Mouse (Mus musculus) forebrain, postnatal 0 days (tissue): ENCODE data around the gene Vat1. TPM values are rescaled to one million over a fixed set of nuclear protein-coding genes. Genes with fewer than 3 reads are reported as not detected.

Experiments used
- ATAC-seq: fragments of 200-750 bp; cut with Nextera tagmentation; 2 replicates; pipeline ENCODE4 v1.8.0; 2017; ENCODE audit warnings: mild to moderate bottlenecking, moderate library complexity
- DNase-seq: peaks from one replicate; pipeline ENCODE4 v3.0.0-alpha.2; 2015
- H3K27ac ChIP-seq: fragments of 300-500 bp; sonication (generic); 2 replicates; pipeline ENCODE4 v1.5.1; 2014; ENCODE audit warnings: low read depth, mild to moderate bottlenecking, antibody characterized with exemption, low read length, moderate library complexity, mixed read lengths
- H3K27me3 ChIP-seq: fragments of 300-500 bp; sonication (generic); 2 replicates; pipeline ENCODE4 v1.6.1; 2014; ENCODE audit warnings: mild to moderate bottlenecking, low read length, mixed read lengths; ENCODE audit not compliant: insufficient read depth
- H3K36me3 ChIP-seq: fragments of 300-500 bp; sonication (generic); 2 replicates; pipeline ENCODE4 v1.6.1; 2014; ENCODE audit warnings: mild to moderate bottlenecking, moderate library complexity; ENCODE audit not compliant: insufficient read depth
- H3K4me1 ChIP-seq: fragments of 300-500 bp; sonication (generic); 2 replicates; pipeline ENCODE4 v1.6.1; 2014; ENCODE audit warnings: antibody characterized with exemption; ENCODE audit not compliant: insufficient read depth
- H3K4me2 ChIP-seq: fragments of 300-500 bp; sonication (generic); 2 replicates; pipeline ENCODE4 v1.6.1; 2014; ENCODE audit warnings: low read depth, mild to moderate bottlenecking, moderate library complexity
- H3K4me3 ChIP-seq: fragments of 300-500 bp; sonication (generic); 2 replicates; pipeline ENCODE4 v1.5.1; 2014; ENCODE audit warnings: low read depth, low read length, mixed read lengths
- H3K9ac ChIP-seq: fragments of 300-500 bp; sonication (generic); 2 replicates; pipeline ENCODE4 v1.6.1; 2014; ENCODE audit warnings: mild to moderate bottlenecking
- H3K9me3 ChIP-seq: fragments of 300-500 bp; sonication (generic); 2 replicates; pipeline ENCODE4 v1.6.1; 2016; ENCODE audit warnings: low read length
- CTCF ChIP-seq: sonication (generic); IDR thresholded peaks from 2 replicates; pipeline ENCODE4 v1.5.1; 2016; ENCODE audit warnings: antibody characterized with exemption, control low read depth, low read depth
- WGBS: fragments of 180-500 bp; shearing (Covaris S2); extraction: QIAGEN DNeasy Blood & Tissue Kit; methylation state at CpG from one replicate; pipeline ENCODE4 v1.1.7; 2014; 5-methylcytosine and 5-hydroxymethylcytosine counted together
- polyA plus RNA-seq: library from polyadenylated mRNA; unstranded; fragments of >200 nt; fragmentation: Nextera tagmentation; extraction: Ambion mirVana; gene quantifications from 2 replicates; pipeline ENCODE4 v1.2.1, GENCODE M21; 2015
- total RNA-seq: library from RNA; depleted of rRNA; stranded (reverse); fragments of >200 nt; gene quantifications from 2 replicates; pipeline ENCODE4 v1.2.3, GENCODE M21; 2014; rRNA removed

Vat1 gene
- total RNA-seq: 131 and 174 TPM in 2 replicates
- polyA plus RNA-seq: 73.3 and 92.7 TPM in 2 replicates

GRCm38 (mm10) chr11:101465869-101466551, at the start of gene Vat1:
Gene Vat1 (minus strand): TSS chr11:101466230.
- H3K4me1 ChIP-seq: peaks cover 14% of the 10 kb centered on the region
- peak; percentile 65 for ATAC-seq
- 1% methylated on average over 53 of the region's 60 CpGs for WGBS

GRCm38 (mm10) chr11:101507090-101507489, 41.1 kb upstream of the Vat1 start:
- Histone ChIP-seq H3K36me3 (no peaks in the 10 kb centered on the region), H3K4me2 (no peak overlapping the region), H3K27me3 (no peaks in the 10 kb centered on the region), H3K9ac (no peak overlapping the region), H3K4me1 (no peaks in the 10 kb centered on the region), H3K27ac (no peak overlapping the region), H3K4me3 (no peak overlapping the region), H3K9me3 (no peaks in the 10 kb centered on the region)
- DNase-seq (no peak), ATAC-seq (no peak)
- no peak for TF ChIP-seq CTCF
- 94% methylated on average over 7 of the region's 7 CpGs for WGBS

More at GRCm38 (mm10) chr11:101465869-101466551, at the start of gene Vat1:
- H3K4me2 ChIP-seq: peak within 1 kb of the TSS; percentile 85
- peaks cover 22% of the 10 kb centered on the region for H3K36me3 ChIP-seq
- H3K27ac ChIP-seq: peak within 1 kb of the TSS; percentile 78
- H3K9ac ChIP-seq: peak within 1 kb of the TSS; percentile 70
- DNase-seq: peak; percentile 81
- no peak for TF ChIP-seq CTCF
- H3K4me3 ChIP-seq: peak within 1 kb of the TSS; percentile 78
- no peaks in the 10 kb centered on the region for H3K27me3 ChIP-seq
- no peaks in the 10 kb centered on the region for H3K9me3 ChIP-seq

GRCm38 (mm10) chr11:101506269-101506780, 40.3 kb upstream of the Vat1 start:
- H3K4me1 ChIP-seq: no peaks in the 10 kb centered on the region
- TF ChIP-seq CTCF: no peak
- H3K27ac ChIP-seq: no peak overlapping the region
- DNase-seq: peak; percentile 52
- H3K9ac ChIP-seq: no peak overlapping the region
- peak; percentile 54; the same call in 1 of the 2 replicates for ATAC-seq
- H3K4me3 ChIP-seq: no peak overlapping the region
- H3K4me2 ChIP-seq: no peak overlapping the region
- no peaks in the 10 kb centered on the region for H3K36me3 ChIP-seq
- 42% methylated on average over 5 of the region's 5 CpGs for WGBS
- no peaks in the 10 kb centered on the region for H3K27me3 ChIP-seq
- no peaks in the 10 kb centered on the region for H3K9me3 ChIP-seq

- H3K4me1 ChIP-seq: no peaks in the 10 kb centered on the region
- H3K27ac ChIP-seq: no peak overlapping the region
- H3K9ac ChIP-seq: no peak overlapping the region
- DNase-seq (no peak), ATAC-seq (no peak)
- 80% methylated on average over 6 of the region's 6 CpGs for WGBS
- H3K9me3 ChIP-seq: no peaks in the 10 kb centered on the region
- no peak overlapping the region for H3K4me3 ChIP-seq
- no peaks in the 10 kb centered on the region for H3K27me3 ChIP-seq
- no peaks in the 10 kb centered on the region for H3K36me3 ChIP-seq
- H3K4me2 ChIP-seq: no peak overlapping the region
- TF ChIP-seq CTCF: no peak
Measured at GRCm38 (mm10) chr11:101486126-101486525, 20.1 kb upstream of the Vat1 start.

GRCm38 (mm10) chr11:101485509-101486028, 19.5 kb upstream of the Vat1 start:
- Histone ChIP-seq H3K36me3 (no peaks in the 10 kb centered on the region), H3K27ac (no peak overlapping the region), H3K4me3 (no peak overlapping the region), H3K4me1 (no peaks in the 10 kb centered on the region), H3K4me2 (no peak overlapping the region), H3K9me3 (no peaks in the 10 kb centered on the region), H3K27me3 (no peaks in the 10 kb centered on the region), H3K9ac (no peak overlapping the region)
- peak; percentile 43 for DNase-seq
- no peak for TF ChIP-seq CTCF
- 40% methylated on average over 6 of the region's 6 CpGs for WGBS
- ATAC-seq: peak; percentile 51; the same call in 1 of the 2 replicates

GRCm38 (mm10) chr11:101484814-101485213, 18.8 kb upstream of the Vat1 start:
- ATAC-seq (no peak), DNase-seq (no peak)
- Histone ChIP-seq H3K9ac (no peak overlapping the region), H3K27me3 (no peaks in the 10 kb centered on the region), H3K4me2 (no peak overlapping the region), H3K4me1 (no peaks in the 10 kb centered on the region), H3K9me3 (no peaks in the 10 kb centered on the region), H3K36me3 (no peaks in the 10 kb centered on the region), H3K27ac (no peak overlapping the region), H3K4me3 (no peak overlapping the region)
- 93% methylated on average over 7 of the region's 7 CpGs for WGBS
- TF ChIP-seq CTCF: no peak

GRCm38 (mm10) chr11:101484245-101484644, 18.2 kb upstream of the Vat1 start:
- 79% methylated on average over 6 of the region's 6 CpGs for WGBS
- DNase-seq: no peak
- no peaks in the 10 kb centered on the region for H3K36me3 ChIP-seq
- no peak overlapping the region for H3K4me3 ChIP-seq
- H3K4me2 ChIP-seq: no peak overlapping the region
- no peak for ATAC-seq
- H3K9me3 ChIP-seq: no peaks in the 10 kb centered on the region
- H3K27me3 ChIP-seq: no peaks in the 10 kb centered on the region
- TF ChIP-seq CTCF: no peak
- no peak overlapping the region for H3K9ac ChIP-seq
- no peak overlapping the region for H3K27ac ChIP-seq
- no peaks in the 10 kb centered on the region for H3K4me1 ChIP-seq
